Mouse (Mus musculus) neural tube, embryonic 10.5 days (tissue): Measurements from ENCODE around the gene Setx.
A peak's percentile ranks its signal among the peaks of the same experiment; 100 is the strongest.
"Not testable (repeated sequence)": the region's sequence is repeated elsewhere in the genome, so short reads cannot be mapped to it uniquely, and the experiment has no call there.

Experiments
- DNase-seq: peaks from one replicate; pipeline ENCODE4 v3.0.0-alpha.2; 2017; ENCODE audit warnings: low spot score; ENCODE audit errors: extremely low spot score

Gene Setx

DNA sequence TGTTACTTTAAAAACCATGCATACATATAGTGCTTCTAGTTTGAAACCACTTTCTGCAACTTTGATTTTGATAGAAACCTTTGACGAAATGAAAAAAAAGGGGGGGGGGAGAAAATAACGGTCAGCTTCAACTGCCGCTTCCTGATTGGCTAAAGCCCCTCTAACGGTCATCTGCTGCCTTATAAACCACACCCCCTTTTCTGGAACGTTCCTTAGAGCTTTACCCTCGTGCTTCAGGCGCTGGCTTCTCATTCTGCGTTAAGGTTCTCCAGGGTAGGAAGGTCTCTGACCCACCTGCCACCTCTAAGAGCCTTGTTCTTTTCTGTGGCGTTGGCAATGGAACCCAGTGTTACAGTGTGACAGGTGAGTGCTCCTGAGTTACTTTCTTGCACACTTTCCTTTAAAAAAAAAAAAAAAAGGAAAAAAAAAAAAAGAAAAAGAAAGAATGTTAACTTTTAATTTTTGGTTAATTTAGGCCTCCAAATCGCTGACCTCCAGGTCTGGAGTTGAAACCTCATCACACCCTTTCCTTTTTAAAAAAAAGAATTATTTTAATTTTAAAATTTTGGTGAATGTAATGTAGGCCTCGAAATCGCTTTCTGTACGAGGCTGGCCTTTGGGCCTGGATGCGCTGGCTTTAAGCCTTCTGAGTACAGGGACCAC lies at the start of gene Setx:
Setx (plus strand) TSS at position 275 of the 663 bp plus-strand sequence.
- DNase-seq, result no peak

DNA sequence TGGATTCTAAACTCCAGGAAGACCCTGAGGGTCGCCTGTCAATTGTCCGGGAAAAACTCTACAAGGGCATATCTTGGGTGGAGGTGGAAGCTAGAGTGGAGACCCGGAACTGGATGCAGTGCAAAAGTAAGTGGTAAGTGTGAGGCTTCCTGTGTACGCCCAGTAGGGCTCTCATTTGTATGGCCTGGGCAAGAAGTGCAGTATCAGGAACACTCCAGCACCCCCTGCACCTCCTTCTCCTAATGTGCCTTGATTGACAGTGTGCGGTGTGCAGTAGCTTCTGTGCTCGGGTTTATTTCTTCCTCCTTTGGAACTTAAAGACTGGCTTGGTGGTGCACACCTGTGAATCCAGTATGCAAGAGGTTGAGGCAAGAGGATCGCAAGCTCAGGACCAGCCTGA lies 49.3 kb upstream of the Setx start:
- no peak for DNase-seq

DNA sequence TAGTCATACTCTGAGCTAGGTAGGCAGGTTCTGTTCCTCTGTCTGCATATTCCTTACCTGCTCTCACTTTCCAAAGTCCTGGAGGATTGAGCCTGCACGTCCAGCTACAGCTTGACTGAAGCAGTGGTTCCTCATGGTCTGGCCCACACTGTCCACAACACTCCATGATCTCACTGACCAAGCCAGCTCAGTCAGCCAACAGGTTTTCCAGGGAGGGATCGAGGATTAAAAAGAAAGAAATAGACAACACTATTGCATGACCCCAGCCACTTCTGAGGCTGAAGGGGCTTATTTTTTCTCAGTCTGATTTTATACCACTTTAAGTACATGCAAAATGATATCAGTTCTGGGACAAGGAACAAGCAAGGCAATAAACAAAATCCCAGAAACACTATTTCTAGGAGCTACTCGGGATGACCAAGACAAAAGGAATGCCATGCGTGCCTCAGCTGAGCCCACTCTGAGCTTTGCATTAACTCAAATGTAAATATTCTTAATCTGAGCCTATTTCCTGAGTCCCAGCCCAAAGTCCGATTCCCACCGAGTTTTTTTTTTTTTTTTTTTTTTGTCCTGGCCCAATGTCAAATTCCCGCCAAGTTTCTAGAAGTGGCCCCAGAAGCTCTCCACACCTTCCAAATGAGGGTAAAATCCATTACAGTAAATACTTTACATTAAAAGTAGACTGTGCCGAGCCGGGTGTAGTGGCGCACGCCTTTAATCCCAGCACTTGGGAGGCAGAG lies 48.5 kb upstream of the Setx start:
- no peak for DNase-seq

DNA sequence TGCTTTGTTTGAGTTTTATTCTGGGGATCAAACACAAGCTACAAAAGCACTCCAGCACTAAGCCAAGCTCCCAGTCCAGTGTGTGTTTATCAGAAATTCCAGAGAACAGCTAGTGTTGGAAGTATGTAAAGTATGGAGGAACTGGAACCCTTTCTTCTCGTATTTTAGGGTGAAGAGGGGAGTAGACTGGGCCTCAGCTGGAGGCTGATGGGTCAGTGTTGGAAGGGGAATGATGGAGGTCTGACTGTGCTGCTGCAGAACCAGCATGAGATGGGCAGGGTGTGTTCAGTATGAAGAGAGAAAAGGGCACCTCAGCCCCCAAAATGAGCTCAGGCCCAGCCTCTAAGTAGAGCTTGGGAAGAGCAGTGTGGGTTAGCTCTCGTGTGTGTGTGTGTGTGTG lies 47.8 kb upstream of the Setx start:
- no peak for DNase-seq

DNA sequence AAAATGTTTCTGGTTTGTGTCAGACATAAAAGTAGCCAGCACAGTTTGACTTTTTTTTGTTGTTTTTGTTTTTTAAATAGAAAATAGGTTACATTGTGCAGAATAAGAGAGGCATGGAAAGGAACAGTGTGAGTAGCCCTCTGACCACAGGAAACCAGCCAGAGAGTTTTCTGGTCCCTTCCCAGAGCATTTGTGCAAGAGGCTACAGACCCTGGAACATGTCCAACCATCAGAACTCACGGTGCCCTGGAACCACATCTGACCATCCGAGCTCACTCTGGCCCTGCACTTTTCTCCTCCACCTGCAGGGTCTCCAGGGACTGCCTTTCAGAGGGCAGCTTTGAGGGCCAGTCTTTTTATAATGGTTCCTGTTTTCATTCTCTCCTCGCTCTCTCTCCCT lies 42.0 kb upstream of the Setx start:
- DNase-seq, result no peak

DNA sequence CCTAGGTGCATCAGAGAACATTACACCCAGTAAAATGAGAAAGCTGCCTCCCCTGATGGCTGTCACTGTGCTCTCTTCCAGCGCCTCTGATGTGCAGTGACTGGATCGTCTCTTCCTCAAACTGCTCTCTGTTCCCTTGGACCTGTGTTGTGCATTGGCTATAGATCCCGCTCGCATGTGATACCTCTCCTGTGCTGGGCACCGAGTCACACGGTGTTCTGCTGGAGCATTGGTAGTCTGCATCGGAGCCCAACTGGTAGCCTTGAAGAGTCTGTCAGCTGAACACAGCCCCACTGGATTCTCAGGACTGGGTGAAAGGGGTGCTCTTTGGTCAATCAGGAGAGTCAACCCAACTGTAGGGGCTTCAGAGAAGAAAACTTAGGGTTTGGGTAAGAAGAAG lies 38.0 kb upstream of the Setx start:
- no peak for DNase-seq

DNA sequence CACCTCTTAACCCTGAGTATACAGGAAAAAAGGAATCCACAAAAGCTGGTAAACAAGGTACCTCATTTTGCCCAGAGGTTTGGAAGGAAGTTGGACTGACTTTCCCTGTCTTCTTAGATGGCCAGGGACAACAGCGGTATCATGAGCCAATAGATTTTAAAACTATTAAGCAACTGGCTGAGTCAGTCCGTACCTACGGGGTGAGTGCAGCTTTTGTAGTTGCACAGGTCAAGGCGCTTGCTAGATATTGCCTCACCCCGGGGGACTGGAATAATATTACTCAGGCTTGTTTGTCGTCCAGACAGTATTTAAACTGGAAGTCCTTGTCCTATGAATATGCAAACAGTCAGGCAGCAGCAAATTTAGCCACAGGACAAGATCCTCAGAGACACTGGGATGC lies 34.7 kb upstream of the Setx start:
- not testable (repeated sequence) for DNase-seq

DNA sequence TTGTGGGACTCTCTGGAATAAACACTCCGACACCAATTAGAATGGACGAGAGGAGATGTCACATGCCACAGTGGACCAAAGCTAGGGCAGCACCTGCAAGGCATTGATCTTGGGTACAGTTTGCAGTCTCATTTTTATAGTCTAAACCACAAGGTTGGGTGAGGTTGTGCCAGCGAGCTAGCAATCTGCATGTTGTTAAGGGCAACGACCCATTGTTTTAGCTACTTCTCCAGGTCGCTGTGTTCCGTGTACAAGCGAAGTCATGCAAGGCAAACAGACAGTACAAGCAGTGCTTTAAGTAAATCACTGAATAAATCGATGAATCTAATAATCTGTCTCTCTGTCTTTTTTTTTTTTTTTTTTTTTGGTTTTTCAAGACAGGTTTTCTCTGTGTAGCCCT lies 28.3 kb upstream of the Setx start:
- DNase-seq, result no peak

DNA sequence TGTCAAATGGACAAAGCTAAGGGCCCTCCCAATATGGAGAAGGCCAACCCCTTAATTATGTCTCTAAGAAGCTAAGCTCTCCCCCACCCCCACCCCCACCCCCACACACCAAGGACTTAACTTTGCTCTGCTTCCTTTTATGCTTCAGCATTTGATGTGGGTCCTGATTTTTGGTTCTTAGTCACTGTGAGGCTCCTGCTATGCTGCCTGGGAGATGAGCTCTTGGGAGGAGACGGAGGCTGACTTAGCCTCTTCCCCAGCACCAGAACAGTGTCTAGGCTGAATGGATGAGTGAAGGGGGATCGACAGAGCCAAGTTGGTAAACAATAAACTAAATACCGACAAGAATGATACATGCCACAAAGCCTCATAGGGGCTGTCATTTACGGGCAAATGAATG lies 27.2 kb upstream of the Setx start:
- DNase-seq, result no peak

DNA sequence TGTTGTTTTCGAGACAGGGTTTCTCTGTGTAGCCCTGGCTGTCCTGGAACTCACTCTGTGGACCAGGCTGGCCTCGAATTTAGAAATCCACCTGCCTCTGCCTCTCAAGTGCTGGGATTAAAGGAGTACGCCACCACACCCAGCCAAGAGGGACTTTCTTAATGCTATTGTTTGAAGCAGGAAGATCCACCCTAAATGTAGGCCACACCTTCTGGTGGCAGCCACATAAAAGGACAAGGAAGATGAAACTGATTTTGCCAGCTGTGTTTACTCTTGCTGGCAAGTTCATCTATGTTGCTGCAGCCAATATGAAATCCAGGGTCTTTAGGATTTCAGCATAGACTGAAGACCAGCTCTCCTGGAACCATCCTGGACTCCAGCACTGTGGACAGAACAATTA lies 26.5 kb upstream of the Setx start:
- DNase-seq, result no peak

DNA sequence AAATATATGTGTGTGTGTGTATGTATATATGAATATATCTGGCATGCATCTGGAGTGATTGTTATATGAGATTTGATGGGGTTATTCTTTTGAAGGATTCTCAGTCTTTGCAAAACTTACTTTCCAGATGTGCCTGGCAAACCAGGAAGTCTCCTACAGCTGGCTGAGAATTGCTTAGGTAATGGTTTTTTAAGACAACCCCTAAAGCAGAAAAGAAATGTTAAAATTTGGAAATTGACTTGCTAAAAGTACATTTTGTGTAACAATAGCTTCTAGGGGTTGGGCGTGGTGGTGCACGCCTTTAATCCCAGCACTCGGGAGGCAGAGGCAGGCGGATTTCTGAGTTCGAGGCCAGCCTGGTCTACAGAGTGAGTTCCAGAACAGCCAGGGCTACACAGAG lies 26.0 kb upstream of the Setx start:
- DNase-seq, result not testable (repeated sequence)

DNA sequence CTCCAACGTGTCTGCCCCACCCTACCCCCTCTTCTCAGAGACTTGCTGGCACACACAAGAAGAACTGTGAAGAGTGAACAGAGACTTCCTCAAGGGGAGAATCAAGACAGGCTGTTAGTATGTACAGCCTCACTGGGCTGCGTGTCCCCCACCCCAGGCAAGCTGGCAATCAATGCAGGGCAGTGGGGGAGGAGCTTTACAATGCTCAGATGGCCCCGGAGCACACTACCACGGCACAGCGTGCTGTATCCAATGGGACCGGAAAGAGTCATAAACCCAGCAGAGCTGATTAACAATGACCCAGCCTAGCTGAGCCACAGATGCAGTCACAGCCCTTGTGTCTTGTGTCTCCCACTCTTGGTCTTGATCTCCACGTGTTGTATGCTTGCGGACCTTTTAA lies 25.2 kb upstream of the Setx start:
- DNase-seq, result no peak

DNA sequence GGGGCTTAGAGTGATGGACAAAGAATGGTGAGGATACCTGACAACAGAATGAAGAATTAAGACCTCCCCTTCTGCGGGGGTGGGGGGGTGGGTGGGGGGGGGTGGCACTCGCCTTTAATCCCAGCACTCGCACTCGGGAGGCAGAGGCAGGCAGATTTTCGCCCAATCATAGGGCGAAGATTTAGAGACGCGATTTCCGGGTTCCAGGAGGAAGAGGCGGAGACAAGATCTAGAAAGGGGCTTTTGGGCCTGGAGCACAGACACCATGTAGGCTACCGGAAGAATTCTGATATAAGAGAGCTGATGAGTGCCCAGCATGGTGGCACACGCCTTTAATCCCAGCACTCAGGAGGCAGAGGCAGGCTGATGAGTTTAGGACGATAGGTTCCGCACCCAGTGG lies 24.3 kb upstream of the Setx start:
- no peak for DNase-seq

DNA sequence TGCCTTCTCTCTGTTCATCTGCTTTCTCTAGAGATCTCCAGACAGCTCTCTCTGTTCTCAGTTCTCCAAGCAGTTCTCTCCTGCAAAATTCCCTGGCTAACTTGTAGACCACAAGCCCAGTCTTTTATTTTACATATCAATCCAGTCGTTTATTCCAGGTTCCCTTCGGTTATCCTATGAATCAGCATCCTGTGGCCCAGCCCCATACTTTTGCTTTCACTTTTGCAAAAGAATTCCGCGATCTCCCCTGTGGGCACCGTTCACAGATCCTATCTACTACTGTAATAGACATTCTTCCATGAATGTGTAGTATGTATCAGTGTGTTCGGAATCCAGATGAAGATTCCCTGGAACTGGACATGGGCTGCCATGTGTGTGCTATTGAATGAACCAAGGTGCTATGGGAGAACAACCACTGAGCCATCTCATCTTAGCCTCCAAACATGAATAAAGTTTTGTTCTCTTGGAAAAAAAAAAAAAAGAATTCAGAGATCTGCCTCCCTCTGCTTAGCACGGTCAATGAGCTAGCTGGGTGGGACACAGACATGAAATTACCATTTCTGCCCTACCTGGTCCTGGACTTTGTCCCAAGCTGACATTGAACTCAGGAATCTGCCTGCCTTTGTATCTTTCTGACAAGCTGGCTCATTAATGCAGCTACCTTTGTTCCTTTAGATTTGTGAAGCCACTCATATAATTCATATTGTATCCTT lies 23.0 kb upstream of the Setx start:
- DNase-seq, result no peak

DNA sequence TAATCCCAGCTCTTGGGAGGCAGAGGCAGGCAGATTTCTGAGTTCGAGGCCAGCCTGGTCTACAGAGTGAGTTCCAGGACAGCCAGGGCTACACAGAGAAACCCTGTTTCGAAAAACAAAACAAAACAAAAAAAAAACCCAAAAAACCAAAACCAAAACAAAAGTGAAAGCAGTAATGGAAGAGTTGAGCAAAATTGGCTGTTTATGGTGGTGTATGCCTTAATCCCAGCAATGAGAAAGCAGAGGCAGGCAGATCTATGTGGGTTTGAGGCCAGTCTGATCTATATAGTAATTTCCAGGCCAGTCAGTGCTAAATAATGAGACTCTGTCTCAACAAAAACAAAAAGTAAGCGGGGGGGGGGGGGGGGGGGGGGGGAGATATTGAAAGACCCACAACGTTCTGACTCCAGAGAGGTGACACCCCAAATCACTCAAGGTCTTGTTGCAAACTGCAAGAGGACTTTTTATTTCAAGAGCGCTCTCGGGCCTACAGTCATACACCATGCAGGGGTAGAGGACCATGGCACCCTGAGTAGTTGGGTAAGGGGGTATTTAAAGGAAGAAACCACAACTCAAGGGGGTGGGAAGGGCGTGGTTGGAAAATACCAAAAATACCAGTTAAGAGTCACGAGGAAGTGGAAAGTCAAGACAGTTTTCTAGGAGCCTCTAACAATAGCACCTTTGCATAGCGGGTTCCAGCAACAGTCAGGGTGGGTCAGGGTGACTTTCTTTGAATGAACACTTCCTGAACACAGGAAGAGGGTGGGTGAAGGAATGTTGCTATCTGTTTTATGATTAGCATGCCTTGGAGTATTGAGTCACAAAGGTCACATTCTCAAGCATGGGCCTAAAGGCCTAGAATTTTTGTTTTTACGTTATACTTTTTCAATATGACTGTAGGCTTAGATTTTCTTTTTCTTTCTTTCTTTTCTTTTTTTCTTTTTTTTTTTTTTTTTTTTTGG lies 21.3 kb upstream of the Setx start:
- DNase-seq, result not testable (repeated sequence)

DNA sequence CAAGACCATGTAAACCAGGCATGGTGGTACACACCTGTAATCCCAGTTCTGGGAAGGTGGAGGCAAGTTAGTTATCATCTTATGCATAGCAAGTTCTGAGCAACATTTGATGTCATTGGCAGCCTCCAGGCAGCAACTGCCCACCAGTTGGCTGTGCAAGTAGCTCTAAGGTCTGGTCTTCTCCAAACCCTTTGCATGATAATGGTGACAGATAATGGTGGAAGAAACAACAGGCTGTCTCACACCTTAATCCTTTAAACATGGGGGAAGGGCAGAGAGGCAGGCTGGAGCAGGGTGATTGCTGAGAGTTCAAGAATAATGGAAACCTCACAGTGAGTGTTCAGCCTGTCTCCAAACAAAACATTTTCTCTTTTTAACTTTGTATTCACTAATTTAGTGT lies 3.0 kb upstream of the Setx start:
- DNase-seq, result no peak

DNA sequence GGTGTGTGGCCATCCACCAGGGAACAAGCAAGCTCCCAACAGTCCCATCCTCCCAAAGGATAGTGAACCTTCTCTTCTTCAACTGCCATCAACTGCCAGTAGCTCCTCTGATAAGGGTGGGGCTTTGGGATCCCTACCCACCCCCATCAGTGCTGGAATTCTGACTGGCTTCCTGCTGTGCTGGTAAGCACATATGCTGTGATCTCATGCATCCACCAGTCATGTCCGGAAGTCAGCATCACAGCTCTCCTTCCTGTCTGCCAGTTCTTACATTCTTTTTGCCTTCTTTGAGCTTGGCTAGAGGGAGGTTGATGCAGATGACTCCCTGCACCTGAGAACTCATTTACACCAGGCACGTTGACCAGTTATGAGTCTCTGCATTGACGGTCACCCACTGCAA lies 1.5 kb upstream of the Setx start:
- DNase-seq, result no peak

DNA sequence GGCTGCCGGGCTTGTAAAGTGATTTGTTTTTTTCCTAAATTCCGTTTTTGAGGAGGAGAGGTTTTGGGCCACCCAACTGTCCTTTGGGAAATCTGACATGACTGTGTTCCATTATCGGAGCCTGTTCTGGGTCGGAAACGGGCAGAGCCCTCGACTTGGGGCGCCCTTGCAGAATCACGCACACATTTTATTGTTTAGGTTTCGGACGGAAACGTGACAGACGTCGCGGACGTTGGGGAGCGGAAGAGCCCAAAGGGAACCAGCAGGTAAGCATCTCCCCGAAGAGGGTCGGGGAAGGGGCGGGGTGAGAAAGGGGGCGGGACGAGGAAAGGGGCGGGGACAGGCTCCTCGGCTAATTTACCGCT lies 572 bp downstream of the Setx start:
- DNase-seq, result no peak

DNA sequence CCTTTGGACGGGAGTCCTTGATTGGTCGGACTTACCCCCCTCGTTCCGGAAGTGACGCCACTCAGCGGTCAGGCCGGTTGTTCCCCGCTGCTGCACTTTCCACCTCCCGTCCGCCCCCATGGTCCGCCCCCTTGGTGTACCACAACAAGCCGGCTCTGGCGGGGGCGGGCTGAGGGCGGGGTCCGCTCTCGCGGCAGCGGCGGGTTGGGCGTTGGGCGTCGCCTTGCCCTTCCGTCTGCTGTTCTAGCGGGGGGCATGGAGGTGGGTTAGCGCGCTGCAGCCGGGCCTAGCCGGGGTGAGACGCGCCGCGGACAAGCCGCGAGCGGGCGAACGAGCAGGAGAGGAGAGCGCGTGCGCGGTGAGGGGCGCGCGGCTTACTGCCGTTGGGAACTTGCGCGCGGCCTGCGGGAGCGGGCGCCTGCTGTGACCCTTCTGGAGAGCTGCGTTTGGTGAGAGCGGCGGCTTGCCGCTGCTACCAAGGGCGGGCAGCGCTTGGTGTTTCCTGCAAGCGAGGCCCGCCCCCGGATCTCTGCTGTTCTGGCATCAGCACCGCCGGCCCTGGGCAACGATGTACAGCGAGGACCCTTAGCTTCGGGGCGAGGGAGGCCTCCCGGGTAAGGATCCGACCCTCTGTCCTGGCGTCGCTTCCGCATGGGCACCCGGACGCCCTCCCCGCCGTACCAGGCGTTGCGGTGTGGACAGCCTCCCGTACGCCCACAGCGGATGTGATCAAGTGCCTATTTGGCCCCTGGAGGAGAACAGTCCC lies 1.1 kb downstream of the Setx start:
- DNase-seq, result peak; percentile 100

DNA sequence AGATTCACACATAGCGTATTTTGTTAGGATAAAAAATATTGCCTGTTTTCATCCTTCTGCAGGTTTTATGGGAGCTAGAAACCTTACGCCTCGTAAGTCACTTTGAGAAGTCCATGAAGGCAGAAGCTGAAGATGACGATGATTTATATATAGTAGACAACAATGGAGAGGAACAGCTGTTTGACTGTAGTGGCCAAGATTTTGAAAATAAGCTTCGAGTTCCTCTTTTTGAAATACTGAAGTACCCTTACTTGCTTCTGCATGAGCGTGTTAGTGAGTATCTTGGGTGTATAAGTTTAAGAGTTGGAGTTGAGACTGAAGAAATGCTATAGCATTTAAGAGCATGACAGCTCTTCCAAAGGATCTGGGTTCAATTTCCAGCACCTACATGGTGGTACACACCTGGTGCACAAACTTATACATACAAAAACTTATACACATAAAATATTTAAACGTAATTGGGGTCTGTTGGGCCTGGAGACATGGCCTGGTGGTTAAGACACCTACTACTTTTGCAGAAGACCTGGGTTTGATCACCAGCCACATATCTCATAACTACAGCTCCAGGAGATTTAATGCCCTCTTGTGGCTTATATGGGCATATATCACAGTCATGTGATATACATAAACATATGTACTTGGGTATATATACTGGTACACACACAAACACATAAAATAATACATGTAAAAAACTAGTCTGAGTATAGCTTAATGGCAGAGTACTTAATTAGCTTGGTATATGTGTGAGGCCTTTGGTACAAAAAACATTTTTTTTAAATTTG lies 6.3 kb downstream of the Setx start:
- DNase-seq, result no peak
